Mouse (Mus musculus): ENCODE measurements around the gene Ntrk2.
A peak's percentile ranks its signal among the peaks of the same experiment; 100 is the strongest.

Ntrk2 gene

GRCm38 (mm10) chr13:58806397-58806892 is at the start of gene Ntrk2:
Gene Ntrk2, plus strand, starts transcription at chr13:58806569.
- peak; percentile 45 for DNase-seq (ENCODE audit: low read depth)

GRCm38 (mm10) chr13:58761003-58761630 is 45.3 kb upstream of the Ntrk2 start:
- DNase-seq (ENCODE audit: low read depth), result no peak

GRCm38 (mm10) chr13:58768258-58768657 is 38.1 kb upstream of the Ntrk2 start:
- no peak for DNase-seq (ENCODE audit: low read depth)

- no peak for DNase-seq (ENCODE audit: low read depth)
Observed at GRCm38 (mm10) chr13:58769438-58769837, 36.9 kb upstream of the Ntrk2 start.

GRCm38 (mm10) chr13:58779261-58779660 is 27.1 kb upstream of the Ntrk2 start:
- no peak for DNase-seq (ENCODE audit: low read depth)

GRCm38 (mm10) chr13:58786476-58786875 is 19.9 kb upstream of the Ntrk2 start:
- DNase-seq (ENCODE audit: low read depth), result no peak

- DNase-seq (ENCODE audit: low read depth), result no peak
Observed at GRCm38 (mm10) chr13:58790741-58791140, 15.6 kb upstream of the Ntrk2 start.

- DNase-seq (ENCODE audit: low read depth), result no peak
Observed at GRCm38 (mm10) chr13:58797386-58797785, 9.0 kb upstream of the Ntrk2 start.

- DNase-seq (ENCODE audit: low read depth), result no peak
Observed at GRCm38 (mm10) chr13:58801291-58801690, 5.1 kb upstream of the Ntrk2 start.

GRCm38 (mm10) chr13:58803882-58804281 is 2.5 kb upstream of the Ntrk2 start:
- no peak for DNase-seq (ENCODE audit: low read depth)

GRCm38 (mm10) chr13:58805833-58806232 is 536 bp upstream of the Ntrk2 start:
- DNase-seq (ENCODE audit: low read depth), result no peak

- DNase-seq (ENCODE audit: low read depth), result no peak
Observed at GRCm38 (mm10) chr13:58806896-58807628, 693 bp downstream of the Ntrk2 start.

- DNase-seq (ENCODE audit: low read depth), result no peak
Observed at GRCm38 (mm10) chr13:58807629-58808363, 1.4 kb downstream of the Ntrk2 start.

GRCm38 (mm10) chr13:58808381-58808821 is 2.0 kb downstream of the Ntrk2 start:
- DNase-seq (ENCODE audit: low read depth), result no peak

- DNase-seq (ENCODE audit: low read depth), result no peak
Observed at GRCm38 (mm10) chr13:58809930-58810329, 3.6 kb downstream of the Ntrk2 start.

- DNase-seq (ENCODE audit: low read depth), result no peak
Observed at GRCm38 (mm10) chr13:58824752-58825151, 18.4 kb downstream of the Ntrk2 start.

GRCm38 (mm10) chr13:58826356-58827197 is 20.2 kb downstream of the Ntrk2 start:
- DNase-seq (ENCODE audit: low read depth), result no peak

GRCm38 (mm10) chr13:58831999-58832398 is 25.6 kb downstream of the Ntrk2 start:
- DNase-seq (ENCODE audit: low read depth), result no peak

GRCm38 (mm10) chr13:58834726-58835125 is 28.4 kb downstream of the Ntrk2 start:
- DNase-seq (ENCODE audit: low read depth), result no peak

- no peak for DNase-seq (ENCODE audit: low read depth)
Observed at GRCm38 (mm10) chr13:58836891-58837290, 30.5 kb downstream of the Ntrk2 start.

GRCm38 (mm10) chr13:58838110-58838509 is 31.7 kb downstream of the Ntrk2 start:
- no peak for DNase-seq (ENCODE audit: low read depth)
